Mouse (Mus musculus) limb, embryonic 15.5 days (tissue): ENCODE data around the gene Ogfod2. TPM values are rescaled to one million over a fixed set of nuclear protein-coding genes. Genes with fewer than 3 reads are reported as not detected.

Experiments
- ATAC-seq: fragments of 200-750 bp; cut with Nextera tagmentation; 2 replicates; pipeline ENCODE4 v1.8.0; 2017; ENCODE audit warnings: low read depth, moderate TSS enrichment; ENCODE audit not compliant: insufficient number of reproducible peaks, low FRiP score, low TSS enrichment
- H3K27ac ChIP-seq: fragments of 300-500 bp; sonication (generic); 2 replicates; pipeline ENCODE4 v1.5.1; 2015; ENCODE audit warnings: moderate library complexity, mild to moderate bottlenecking, inconsistent platforms
- H3K27me3 ChIP-seq: fragments of 300-500 bp; sonication (generic); 2 replicates; pipeline ENCODE4 v1.6.1; 2015; ENCODE audit warnings: inconsistent platforms
- H3K36me3 ChIP-seq: fragments of 300-500 bp; sonication (generic); 2 replicates; pipeline ENCODE4 v1.6.1; 2015; ENCODE audit warnings: inconsistent platforms
- H3K4me1 ChIP-seq: fragments of 300-500 bp; sonication (generic); 2 replicates; pipeline ENCODE4 v1.6.1; 2015; ENCODE audit warnings: inconsistent platforms
- H3K4me2 ChIP-seq: fragments of 300-500 bp; sonication (generic); 2 replicates; pipeline ENCODE4 v1.6.1; 2015; ENCODE audit warnings: mild to moderate bottlenecking, inconsistent platforms
- H3K4me3 ChIP-seq: fragments of 300-500 bp; sonication (generic); 2 replicates; pipeline ENCODE4 v1.5.1; 2015; ENCODE audit warnings: mild to moderate bottlenecking, inconsistent platforms
- H3K9ac ChIP-seq: fragments of 300-500 bp; sonication (generic); 2 replicates; pipeline ENCODE4 v1.6.1; 2015; ENCODE audit warnings: inconsistent platforms
- H3K9me3 ChIP-seq: fragments of 300-500 bp; sonication (generic); 2 replicates; pipeline ENCODE4 v1.6.1; 2016; ENCODE audit warnings: inconsistent platforms
- WGBS: fragments of 180-500 bp; shearing (Covaris S2); methylation state at CpG from one replicate; pipeline ENCODE4 v1.1.7; 2015; 5-methylcytosine and 5-hydroxymethylcytosine counted together
- polyA plus RNA-seq: library from polyadenylated mRNA; unstranded; fragments of >200 nt; fragmentation: Nextera tagmentation; extraction: Ambion mirVana; gene quantifications from 2 replicates; pipeline ENCODE4 v1.2.1, GENCODE M21; 2015

The Ogfod2 gene
- polyA plus RNA-seq, 1 experiment from 2014 or later: 24.8 TPM

- H3K4me3 ChIP-seq: no peak overlapping the region
- no peaks in the 10 kb centered on the region for H3K9me3 ChIP-seq
- H3K9ac ChIP-seq: no peak overlapping the region
- H3K36me3 ChIP-seq: no peaks in the 10 kb centered on the region
- peaks cover 62% of the 10 kb centered on the region for H3K4me1 ChIP-seq
- H3K4me2 ChIP-seq: no peak overlapping the region
- WGBS: 53% methylated on average over 10 of the region's 10 CpGs
- ATAC-seq: no peak
- no peaks in the 10 kb centered on the region for H3K27me3 ChIP-seq
- H3K27ac ChIP-seq: no peak overlapping the region
These were observed 49.7 kb downstream of the Ogfod2 start for GRCm38 (mm10) chr5:124161831-124162230.

GRCm38 (mm10) chr5:124162577-124162976, 50.5 kb downstream of the Ogfod2 start:
- peaks cover 69% of the 10 kb centered on the region for H3K4me1 ChIP-seq
- H3K4me3 ChIP-seq: no peak overlapping the region
- 62% methylated on average over 5 of the region's 5 CpGs for WGBS
- H3K36me3 ChIP-seq: no peaks in the 10 kb centered on the region
- H3K27ac ChIP-seq: peak overlapping the region; percentile 33; the same call in 1 of the 2 replicates
- H3K9me3 ChIP-seq: no peaks in the 10 kb centered on the region
- no peaks in the 10 kb centered on the region for H3K27me3 ChIP-seq
- H3K9ac ChIP-seq: no peak overlapping the region; the same call in 1 of the 2 replicates
- no peak for ATAC-seq
- H3K4me2 ChIP-seq: no peak overlapping the region

DNA sequence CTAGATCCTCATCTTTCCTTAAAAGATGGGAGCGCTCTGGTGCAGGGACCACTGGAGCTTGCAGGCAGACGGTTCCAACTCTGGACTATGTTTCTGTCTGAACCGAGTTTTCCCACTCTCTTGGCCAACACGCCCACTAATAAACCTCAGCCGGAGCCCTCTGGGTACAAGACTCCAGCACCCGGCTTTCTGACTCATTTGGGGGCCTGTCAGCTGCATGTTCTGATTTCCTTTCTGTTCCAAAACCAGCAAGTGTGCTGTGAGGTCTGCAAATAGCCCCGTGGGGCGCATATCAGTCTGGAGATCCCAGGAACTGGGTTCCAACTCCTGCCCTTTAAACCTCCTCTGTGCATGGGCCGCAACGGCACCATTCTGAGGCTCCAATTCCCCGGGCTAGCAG, 51.3 kb downstream of the Ogfod2 start:
- peaks cover 77% of the 10 kb centered on the region for H3K4me1 ChIP-seq
- peak overlapping the region; percentile 33 for H3K27ac ChIP-seq
- H3K9ac ChIP-seq: no peak overlapping the region
- ATAC-seq: no peak
- H3K9me3 ChIP-seq: no peaks in the 10 kb centered on the region
- no peaks in the 10 kb centered on the region for H3K27me3 ChIP-seq
- WGBS: 40% methylated on average over 11 of the region's 11 CpGs
- no peak overlapping the region for H3K4me2 ChIP-seq
- H3K4me3 ChIP-seq: no peak overlapping the region
- no peaks in the 10 kb centered on the region for H3K36me3 ChIP-seq

Other genes with a start within 250 kb of the Ogfod2 start
- 9.0 and 9.4 TPM in 2 replicates for gene Hcar2, start 246.8 kb upstream of the Ogfod2 start, polyA plus RNA-seq
- 0.55 and 0.87 TPM in 2 replicates for gene Hcar1, start 232.3 kb upstream of the Ogfod2 start, polyA plus RNA-seq
- gene Denr, start 205.1 kb upstream of the Ogfod2 start, polyA plus RNA-seq: 131 and 140 TPM in 2 replicates
- gene Gm43518, start 184.9 kb upstream of the Ogfod2 start, polyA plus RNA-seq: 2.8 and 3.4 TPM in 2 replicates
- 5.2 and 6.4 TPM in 2 replicates for gene Ccdc62, start 181.6 kb upstream of the Ogfod2 start, polyA plus RNA-seq
- gene Hip1r, start 138.7 kb upstream of the Ogfod2 start, polyA plus RNA-seq: 12.4 and 17.4 TPM in 2 replicates
- 34.7 and 37.8 TPM in 2 replicates for gene Vps37b, start 80.0 kb upstream of the Ogfod2 start, polyA plus RNA-seq
- gene Abcb9, start 16.5 kb upstream of the Ogfod2 start, polyA plus RNA-seq: 2.9 and 3.1 TPM in 2 replicates
- 93.1 and 97.2 TPM in 2 replicates for gene Arl6ip4, start 3.8 kb downstream of the Ogfod2 start, polyA plus RNA-seq
- gene Pitpnm2, start 137.5 kb downstream of the Ogfod2 start, polyA plus RNA-seq: 4.8 and 5.2 TPM in 2 replicates
- 6.7 and 8.2 TPM in 2 replicates for gene Mphosph9, start 215.7 kb downstream of the Ogfod2 start, polyA plus RNA-seq
- gene 2810006K23Rik, start 215.8 kb downstream of the Ogfod2 start, polyA plus RNA-seq: 15.2 and 15.9 TPM in 2 replicates